ENCODE assay signal across 10 mouse cellular contexts in the genomic region with DNA sequence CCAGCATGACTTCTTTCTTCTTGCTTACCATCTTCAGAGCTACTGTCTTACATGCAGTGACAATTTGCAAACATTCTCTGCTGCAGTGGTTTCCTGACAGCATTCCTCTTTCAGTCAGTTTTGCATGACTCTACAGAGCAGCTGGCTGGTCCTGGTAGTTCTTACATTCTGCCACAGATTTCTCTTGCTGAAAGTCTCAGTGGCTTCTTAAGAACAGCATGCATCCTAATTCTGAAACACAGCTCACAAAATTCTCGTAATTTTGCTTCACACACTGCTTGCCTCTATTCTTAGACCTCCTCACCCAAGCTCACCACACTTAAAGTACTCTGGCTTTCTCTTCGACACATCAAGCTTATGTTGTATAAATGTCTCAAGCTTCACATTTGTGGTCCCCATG.
"Had no signal": no experiment of that assay in that cellular context is flagged by ENCODE, and none has a peak within 500 bp of the region (broad histone marks: within the 10 kb centered on the region; RNA-seq: fewer than 3 reads in every experiment).

No protein-coding gene starts in this region.

- H3K9me3 ChIP-seq: intestine, embryonic 15.5 days; kidney, embryonic 15.5 days; liver, embryonic 15.5 days; midbrain, embryonic 13.5 days; stomach, embryonic 15.5 days had no signal

- H3K4me3 ChIP-seq: intestine, embryonic 15.5 days; kidney, embryonic 15.5 days; liver, embryonic 15.5 days; midbrain, embryonic 13.5 days; stomach, embryonic 15.5 days had no signal

- DNase-seq: kidney, adult 18-20 months; kidney, postnatal 14 days; lung, adult 2 months; lung, postnatal 36 days; thymus, postnatal 36 days had no signal

- H3K27ac ChIP-seq: intestine, embryonic 15.5 days; kidney, embryonic 15.5 days; liver, embryonic 15.5 days; midbrain, embryonic 13.5 days; stomach, embryonic 15.5 days had no signal

- H3K36me3 ChIP-seq: intestine, embryonic 15.5 days; kidney, embryonic 15.5 days; liver, embryonic 15.5 days; midbrain, embryonic 13.5 days; stomach, embryonic 15.5 days had no signal

- H3K27me3 ChIP-seq: intestine, embryonic 15.5 days; kidney, embryonic 15.5 days; liver, embryonic 15.5 days; midbrain, embryonic 13.5 days; stomach, embryonic 15.5 days had no signal

- H3K4me1 ChIP-seq: intestine, embryonic 15.5 days; kidney, embryonic 15.5 days; liver, embryonic 15.5 days; midbrain, embryonic 13.5 days; stomach, embryonic 15.5 days had no signal
